13 mouse cellular contexts compared by ENCODE assay signal in genomic region chr8:69837057-69837682, GRCm38 (mm10).
"Had no signal": no experiment of that assay in that cellular context is flagged by ENCODE, and none has a peak within 500 bp of the region (broad histone marks: within the 10 kb centered on the region; RNA-seq: fewer than 3 reads in every experiment).

No protein-coding gene starts in this region.

- H3K9ac ChIP-seq: limb, embryonic 15.5 days; liver, embryonic 15.5 days; lung, embryonic 14.5 days; neural tube, embryonic 15.5 days had no signal

- H3K36me3 ChIP-seq: limb, embryonic 15.5 days; liver, embryonic 15.5 days had no signal

- ATAC-seq: hindbrain, embryonic 16.5 days; inflammation-experienced regulatory T-cells, adult 6 months had no signal

- H3K4me2 ChIP-seq: limb, embryonic 15.5 days; liver, embryonic 15.5 days; lung, embryonic 14.5 days; neural tube, embryonic 15.5 days had no signal

- H3K27ac ChIP-seq: limb, embryonic 15.5 days; liver, embryonic 15.5 days; midbrain, embryonic 10.5 days; neural tube, embryonic 15.5 days had no signal

- H3K4me3 ChIP-seq: limb, embryonic 15.5 days; liver, embryonic 15.5 days; midbrain, embryonic 10.5 days; myocyte; neural tube, embryonic 15.5 days had no signal

- DNase-seq: lung, embryonic 14.5 days; lung, postnatal 10 days; lung, postnatal 4 days; midbrain, embryonic 14.5 days; thymus, adult 18-20 months; thymus, postnatal 14 days had no signal

- H3K27me3 ChIP-seq: liver, embryonic 15.5 days; neural tube, embryonic 15.5 days had no signal

- H3K9me3 ChIP-seq: limb, embryonic 15.5 days; liver, embryonic 15.5 days; midbrain, embryonic 10.5 days; neural tube, embryonic 15.5 days had no signal
